Mouse (Mus musculus): ENCODE results near the gene Fnbp1. TPM values are rescaled to one million over a fixed set of nuclear protein-coding genes. Genes with fewer than 3 reads are reported as not detected.

Gene Fnbp1
- polyA plus RNA-seq, 1 experiment: 310 TPM

DNA sequence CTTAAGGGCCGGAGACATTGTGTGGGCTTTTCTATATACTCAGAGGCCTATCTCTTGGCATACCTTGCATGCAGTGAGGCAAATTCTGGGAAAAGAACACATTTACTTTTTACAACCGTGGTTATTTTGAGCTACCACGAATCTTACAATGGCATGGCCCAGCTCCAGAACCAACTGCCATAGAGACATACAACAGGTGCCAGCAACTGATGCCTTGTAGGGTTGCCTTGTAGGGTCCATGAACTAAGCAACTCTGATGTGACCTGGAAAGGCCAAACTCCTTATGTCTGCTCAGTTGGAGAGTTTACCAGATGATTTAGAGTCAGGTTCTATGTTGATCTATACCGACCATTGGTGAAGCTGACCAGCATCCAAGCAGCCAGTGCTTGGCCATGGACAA, 147.0 kb downstream of the Fnbp1 start:
- TF ChIP-seq POLR2A (IDR thresholded peaks at IDR 0.05; ENCODE audit: borderline replicate concordance, insufficient read depth, low read length): no peak
- TF ChIP-seq CTCF (IDR thresholded peaks at IDR 0.05; ENCODE audit: borderline replicate concordance, insufficient read depth, low read depth, low read length): no peak
- no peak for DNase-seq
- Histone ChIP-seq H3K27ac (ENCODE audit: insufficient read depth, low read length) (no peak overlapping the region), H3K4me3 (replicated peaks; ENCODE audit: insufficient read depth, low read depth, low read length) (no peak overlapping the region), H3K4me1 (ENCODE audit: control insufficient read depth, insufficient read depth, low read length) (peaks cover 18% of the 10 kb centered on the region), H3K27me3 (ENCODE audit: control insufficient read depth, insufficient read depth, low read length) (no peaks in the 10 kb centered on the region)
- WGBS: 62% methylated on average over 4 of the region's 4 CpGs

GRCm38 (mm10) chr2:30990221-30990620, 151.6 kb downstream of the Fnbp1 start:
- Histone ChIP-seq H3K4me3 (replicated peaks; ENCODE audit: insufficient read depth, low read depth, low read length) (no peak overlapping the region), H3K27me3 (ENCODE audit: control insufficient read depth, insufficient read depth, low read length) (no peaks in the 10 kb centered on the region), H3K27ac (ENCODE audit: insufficient read depth, low read length) (no peak overlapping the region), H3K4me1 (ENCODE audit: control insufficient read depth, insufficient read depth, low read length) (peaks cover 4% of the 10 kb centered on the region)
- DNase-seq: no peak
- no peak for TF ChIP-seq CTCF (IDR thresholded peaks at IDR 0.05; ENCODE audit: borderline replicate concordance, insufficient read depth, low read depth, low read length)
- TF ChIP-seq POLR2A (IDR thresholded peaks at IDR 0.05; ENCODE audit: borderline replicate concordance, insufficient read depth, low read length): no peak
- WGBS: 94% methylated on average over 9 of the region's 9 CpGs

GRCm38 (mm10) chr2:30985111-30986020, 156.4 kb downstream of the Fnbp1 start:
- H3K27me3 ChIP-seq (ENCODE audit: control insufficient read depth, insufficient read depth, low read length): no peaks in the 10 kb centered on the region
- 38% methylated on average over 17 of the region's 17 CpGs for WGBS
- peak in 1 of 2 experiments; percentile 27 for DNase-seq
- no peak overlapping the region for H3K4me3 ChIP-seq (replicated peaks; ENCODE audit: insufficient read depth, low read depth, low read length)
- no peak overlapping the region for H3K27ac ChIP-seq (ENCODE audit: insufficient read depth, low read length)
- no peaks in the 10 kb centered on the region for H3K4me1 ChIP-seq (ENCODE audit: control insufficient read depth, insufficient read depth, low read length)
- no peak for TF ChIP-seq POLR2A (IDR thresholded peaks at IDR 0.05; ENCODE audit: borderline replicate concordance, insufficient read depth, low read length)
- TF ChIP-seq CTCF (IDR thresholded peaks at IDR 0.05; ENCODE audit: borderline replicate concordance, insufficient read depth, low read depth, low read length): no peak

DNA sequence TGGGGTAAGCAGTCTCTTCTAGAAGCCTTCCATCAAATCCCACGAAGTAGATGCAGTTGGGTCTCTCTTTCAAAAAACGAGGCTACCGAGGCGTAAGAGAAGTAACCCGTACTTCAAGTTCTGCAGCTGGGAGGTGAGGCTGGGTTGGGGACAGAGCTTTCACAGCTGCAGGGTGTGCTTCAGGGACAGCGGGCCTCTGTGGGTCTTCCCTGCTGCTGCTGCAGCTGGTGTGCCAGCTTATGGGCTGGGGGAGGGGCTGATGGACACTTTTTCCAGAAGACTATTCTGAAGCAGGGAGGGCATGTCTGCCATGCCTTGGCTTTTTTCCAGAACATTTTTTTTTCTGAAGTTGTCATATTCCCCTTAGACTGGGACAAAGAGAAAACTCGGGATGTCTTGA, 158.8 kb downstream of the Fnbp1 start:
- H3K4me1 ChIP-seq (ENCODE audit: control insufficient read depth, insufficient read depth, low read length): no peaks in the 10 kb centered on the region
- no peak for TF ChIP-seq CTCF (IDR thresholded peaks at IDR 0.05; ENCODE audit: borderline replicate concordance, insufficient read depth, low read depth, low read length)
- TF ChIP-seq POLR2A (IDR thresholded peaks at IDR 0.05; ENCODE audit: borderline replicate concordance, insufficient read depth, low read length): no peak
- WGBS: 18% methylated on average over 7 of the region's 7 CpGs
- peak overlapping the region; percentile 57 for H3K4me3 ChIP-seq (replicated peaks; ENCODE audit: insufficient read depth, low read depth, low read length)
- no peaks in the 10 kb centered on the region for H3K27me3 ChIP-seq (ENCODE audit: control insufficient read depth, insufficient read depth, low read length)
- H3K27ac ChIP-seq (ENCODE audit: insufficient read depth, low read length): no peak overlapping the region
- DNase-seq: peak in 1 of 2 experiments; percentile 38

GRCm38 (mm10) chr2:30981790-30982513, 159.9 kb downstream of the Fnbp1 start, which contains the start of the genes BC005624 and Usp20:
Gene BC005624, minus strand, starts transcription at chr2:30982201.
Gene Usp20, plus strand, starts transcription at chr2:30982279.
- WGBS: under 1% methylated on average over 66 of the region's 66 CpGs

More at GRCm38 (mm10) chr2:30981790-30982513, 159.9 kb downstream of the Fnbp1 start, which contains the start of the genes BC005624 and Usp20:
- Histone ChIP-seq H3K4me3 (replicated peaks; ENCODE audit: insufficient read depth, low read depth, low read length) (peak within 1 kb of the TSS; percentile 57), H3K4me1 (ENCODE audit: control insufficient read depth, insufficient read depth, low read length) (no peaks in the 10 kb centered on the region), H3K27ac (ENCODE audit: insufficient read depth, low read length) (no peak within 1 kb of the TSS), H3K27me3 (ENCODE audit: control insufficient read depth, insufficient read depth, low read length) (no peaks in the 10 kb centered on the region)
- TF ChIP-seq CTCF (IDR thresholded peaks at IDR 0.05; ENCODE audit: borderline replicate concordance, insufficient read depth, low read depth, low read length) (no peak), POLR2A (IDR thresholded peaks at IDR 0.05; ENCODE audit: borderline replicate concordance, insufficient read depth, low read length) (peak; percentile 72)
- peak; percentile 99 to 100 for DNase-seq

Other genes starting within 250 kb of the Fnbp1 start
- 3.7 and 4.3 TPM in 2 replicates for gene Ptges, start 212.1 kb downstream of the Fnbp1 start, polyA plus RNA-seq (2012; rRNA removed)
- gene Tor1b, start 189.0 kb downstream of the Fnbp1 start, polyA plus RNA-seq (2012; rRNA removed): 38.0 and 40.6 TPM in 2 replicates
- 50.5 and 56.3 TPM in 2 replicates for gene Tor1a, start 174.1 kb downstream of the Fnbp1 start, polyA plus RNA-seq (2012; rRNA removed)
- 118 and 123 TPM in 2 replicates for gene BC005624, start 159.8 kb downstream of the Fnbp1 start, polyA plus RNA-seq (2012; rRNA removed)
- 59.2 and 68.6 TPM in 2 replicates for gene Usp20, start 159.7 kb downstream of the Fnbp1 start, polyA plus RNA-seq (2012; rRNA removed)
- gene Gpr107, start 10.3 kb upstream of the Fnbp1 start, polyA plus RNA-seq (2012; rRNA removed): 30.0 and 33.9 TPM in 2 replicates
- 118 and 126 TPM in 2 replicates for gene Ncs1, start 103.8 kb upstream of the Fnbp1 start, polyA plus RNA-seq (2012; rRNA removed)
- 0.59 and 0.63 TPM in 2 replicates for gene Hmcn2, start 172.4 kb upstream of the Fnbp1 start, polyA plus RNA-seq (2012; rRNA removed)

Measured in cerebellum, adult 2 months (tissue).